Mouse (Mus musculus): ENCODE measurements around the gene Gria4.

DNA sequence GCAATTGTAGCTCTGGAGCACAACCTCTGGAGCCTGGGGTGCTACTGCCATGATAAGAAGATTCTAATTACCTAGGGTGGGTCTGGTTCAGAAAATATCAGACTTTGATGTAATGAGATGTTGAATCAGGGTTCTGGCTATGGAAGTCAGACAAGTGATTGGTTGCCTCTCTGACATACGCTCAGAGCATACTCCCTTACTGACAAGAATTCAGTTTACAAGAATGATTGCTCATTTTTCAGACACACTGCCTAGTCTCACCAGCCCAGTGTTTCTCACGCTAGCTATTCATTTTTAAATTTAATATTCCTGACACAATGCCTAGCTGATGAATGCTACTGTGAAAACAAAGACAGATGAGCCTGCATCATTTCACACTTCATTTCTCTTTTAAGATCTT lies 311.5 kb downstream of the Gria4 start:
- TF ChIP-seq CTCF (IDR thresholded peaks at IDR 0.05; ENCODE audit: extremely low read depth, insufficient read length, insufficient replicate concordance, low read depth, low read length) (no peak), POLR2A (IDR thresholded peaks at IDR 0.05; ENCODE audit: low read depth, low read length) (no peak)

Data from small intestine, adult 2 months (tissue).